23 mouse cellular contexts compared by ENCODE assay signal in genomic region chr12:39801536-39801935, GRCm38 (mm10).
DNase-seq lines count a peak whose midpoint lies in the region; ATAC-seq and TF ChIP-seq lines count a peak whose summit lies in the region.
"Had no signal": no experiment of that assay in that cellular context is flagged by ENCODE, and none has a peak within 500 bp of the region (broad histone marks: within the 10 kb centered on the region; RNA-seq: fewer than 3 reads in every experiment).

No protein-coding gene starts in this region.

- H3K36me3 ChIP-seq in embryonic facial prominence, embryonic 14.5 days (ENCODE audit: control insufficient read depth, insufficient read depth, low read length): no peaks in the 10 kb centered on the region
- no peaks in the 10 kb centered on the region for H3K36me3 ChIP-seq in embryonic facial prominence, embryonic 10.5 days (replicated peaks)
- H3K36me3 ChIP-seq in midbrain, embryonic 12.5 days: no peaks in the 10 kb centered on the region
- H3K36me3 ChIP-seq in midbrain, postnatal 0 days (ENCODE audit: insufficient read depth, low read length): no peaks in the 10 kb centered on the region
- H3K36me3 ChIP-seq in stomach, postnatal 0 days (ENCODE audit: control insufficient read depth, insufficient read depth, low read length): no peaks in the 10 kb centered on the region
- H3K36me3 ChIP-seq: embryonic facial prominence, embryonic 13.5 days; heart, embryonic 10.5 days; heart, embryonic 13.5 days had no signal

- no peaks in the 10 kb centered on the region for H3K27me3 ChIP-seq in embryonic facial prominence, embryonic 14.5 days (replicated peaks; ENCODE audit: control insufficient read depth, insufficient read depth, low read length)
- no peaks in the 10 kb centered on the region for H3K27me3 ChIP-seq in embryonic facial prominence, embryonic 10.5 days (replicated peaks; ENCODE audit: low read depth, poor library complexity, severe bottlenecking)
- H3K27me3 ChIP-seq in midbrain, embryonic 12.5 days: no peaks in the 10 kb centered on the region
- no peaks in the 10 kb centered on the region for H3K27me3 ChIP-seq in midbrain, postnatal 0 days (ENCODE audit: insufficient read depth, low read length)
- no peaks in the 10 kb centered on the region for H3K27me3 ChIP-seq in stomach, postnatal 0 days (ENCODE audit: control insufficient read depth, insufficient read depth, low read length)
- H3K27me3 ChIP-seq: embryonic facial prominence, embryonic 13.5 days; heart, embryonic 13.5 days; Patski had no signal

- no peaks in the 10 kb centered on the region for H3K9me3 ChIP-seq in embryonic facial prominence, embryonic 14.5 days (ENCODE audit: control insufficient read depth, low read length)
- no peaks in the 10 kb centered on the region for H3K9me3 ChIP-seq in embryonic facial prominence, embryonic 10.5 days
- H3K9me3 ChIP-seq in midbrain, embryonic 12.5 days: no peaks in the 10 kb centered on the region
- H3K9me3 ChIP-seq in midbrain, postnatal 0 days (ENCODE audit: low read length): no peaks in the 10 kb centered on the region
- H3K9me3 ChIP-seq in stomach, postnatal 0 days (ENCODE audit: control insufficient read depth, low read length): no peaks in the 10 kb centered on the region
- H3K9me3 ChIP-seq: embryonic facial prominence, embryonic 13.5 days; heart, embryonic 10.5 days; heart, embryonic 13.5 days had no signal

- WGBS in embryonic facial prominence, embryonic 14.5 days: 51% methylated on average over 4 of the region's 4 CpGs
- WGBS in embryonic facial prominence, embryonic 10.5 days: 73% methylated on average over 4 of the region's 4 CpGs
- 71% methylated on average over 4 of the region's 4 CpGs for WGBS in midbrain, embryonic 12.5 days
- WGBS in midbrain, postnatal 0 days: 46% methylated on average over 4 of the region's 4 CpGs
- 25% methylated on average over 4 of the region's 4 CpGs for WGBS in stomach, postnatal 0 days

- no peak overlapping the region for H3K27ac ChIP-seq in embryonic facial prominence, embryonic 14.5 days (replicated peaks; ENCODE audit: low read depth, low read length)
- no peak overlapping the region for H3K27ac ChIP-seq in embryonic facial prominence, embryonic 10.5 days (replicated peaks)
- H3K27ac ChIP-seq in midbrain, embryonic 12.5 days (replicated peaks): no peak overlapping the region
- no peak overlapping the region for H3K27ac ChIP-seq in midbrain, postnatal 0 days (ENCODE audit: low read depth, low read length)
- H3K27ac ChIP-seq in stomach, postnatal 0 days (replicated peaks): no peak overlapping the region
- H3K27ac ChIP-seq: embryonic facial prominence, embryonic 13.5 days; heart, adult 2 months; heart, embryonic 10.5 days; heart, embryonic 13.5 days; hindbrain, embryonic 14.5 days had no signal

- H3K9ac ChIP-seq in embryonic facial prominence, embryonic 14.5 days (ENCODE audit: low read depth, low read length): no peak overlapping the region
- no peak overlapping the region for H3K9ac ChIP-seq in midbrain, embryonic 12.5 days (replicated peaks)
- no peak overlapping the region for H3K9ac ChIP-seq in midbrain, postnatal 0 days (replicated peaks; ENCODE audit: low read length, poor library complexity, severe bottlenecking)
- H3K9ac ChIP-seq in stomach, postnatal 0 days (ENCODE audit: low read length): no peak overlapping the region
- H3K9ac ChIP-seq: embryonic facial prominence, embryonic 13.5 days; heart, embryonic 13.5 days; hindbrain, embryonic 14.5 days had no signal

- no peaks in the 10 kb centered on the region for H3K4me1 ChIP-seq in embryonic facial prominence, embryonic 14.5 days (ENCODE audit: control insufficient read depth, insufficient read depth, low read length)
- no peaks in the 10 kb centered on the region for H3K4me1 ChIP-seq in embryonic facial prominence, embryonic 10.5 days
- peaks cover 3% of the 10 kb centered on the region; the same call in 1 of the 2 replicates for H3K4me1 ChIP-seq in midbrain, embryonic 12.5 days
- H3K4me1 ChIP-seq in midbrain, postnatal 0 days (ENCODE audit: insufficient read depth, low read length): no peaks in the 10 kb centered on the region
- no peaks in the 10 kb centered on the region for H3K4me1 ChIP-seq in stomach, postnatal 0 days (replicated peaks; ENCODE audit: control insufficient read depth, insufficient read depth)
- H3K4me1 ChIP-seq: embryonic facial prominence, embryonic 13.5 days; heart, embryonic 10.5 days; heart, embryonic 13.5 days had no signal

- H3K4me3 ChIP-seq in embryonic facial prominence, embryonic 14.5 days (ENCODE audit: low read depth, low read length): no peak overlapping the region
- H3K4me3 ChIP-seq in embryonic facial prominence, embryonic 10.5 days: no peak overlapping the region
- H3K4me3 ChIP-seq in midbrain, embryonic 12.5 days: no peak overlapping the region
- H3K4me3 ChIP-seq in midbrain, postnatal 0 days (ENCODE audit: low read depth, low read length): no peak overlapping the region
- no peak overlapping the region for H3K4me3 ChIP-seq in stomach, postnatal 0 days (ENCODE audit: low read depth, low read length)
- H3K4me3 ChIP-seq: embryonic facial prominence, embryonic 13.5 days; heart, adult 2 months; heart, embryonic 10.5 days; heart, embryonic 13.5 days had no signal

- no peak for ATAC-seq in embryonic facial prominence, embryonic 14.5 days (ENCODE audit: low read depth)
- peak; percentile 9; the same call in 1 of the 2 replicates for ATAC-seq in midbrain, embryonic 12.5 days (ENCODE audit: low FRiP score, low read depth)
- no peak for ATAC-seq in midbrain, postnatal 0 days (ENCODE audit: low FRiP score)
- ATAC-seq in stomach, postnatal 0 days (ENCODE audit: low FRiP score, low TSS enrichment): no peak
- ATAC-seq: forebrain, embryonic 14.5 days; Patski had no signal

- H3K4me2 ChIP-seq in embryonic facial prominence, embryonic 14.5 days (ENCODE audit: low read depth, low read length): no peak overlapping the region
- H3K4me2 ChIP-seq in midbrain, embryonic 12.5 days (replicated peaks): no peak overlapping the region
- no peak overlapping the region for H3K4me2 ChIP-seq in midbrain, postnatal 0 days (ENCODE audit: low read depth, low read length, poor library complexity, severe bottlenecking)
- H3K4me2 ChIP-seq in stomach, postnatal 0 days (replicated peaks; ENCODE audit: low read depth): no peak overlapping the region
- H3K4me2 ChIP-seq: embryonic facial prominence, embryonic 13.5 days; heart, embryonic 13.5 days; hindbrain, embryonic 14.5 days had no signal

- no peak; the same call in 1 of the 2 replicates for TF ChIP-seq CTCF in midbrain, postnatal 0 days (IDR thresholded peaks at IDR 0.05)
- TF ChIP-seq CTCF in brain, embryonic 14.5 days (IDR thresholded peaks at IDR 0.05; ENCODE audit: borderline replicate concordance, extremely low read depth, insufficient read depth, insufficient read length): no peak
- TF ChIP-seq CTCF in stomach, postnatal 0 days (IDR thresholded peaks at IDR 0.05; ENCODE audit: low read depth): 0 out of 2 replicates have a peak, but pooled peaks have one; percentile 12

- peak; percentile 51 for DNase-seq in embryonic facial prominence, embryonic 14.5 days (ENCODE audit: low spot score)
- no peak for DNase-seq in embryonic facial prominence, embryonic 10.5 days (ENCODE audit: low spot score)
- no peak for DNase-seq in midbrain, postnatal 0 days (ENCODE audit: low spot score)
- peak; percentile 30 for DNase-seq in brain, embryonic 14.5 days (ENCODE audit: low read depth)
- DNase-seq in stomach, postnatal 0 days (ENCODE audit: low spot score): no peak
- DNase-seq in spleen, postnatal 10 days (ENCODE audit: low spot score in 2 of 2): no peak
- DNase-seq: adrenal gland, postnatal 10 days; adrenal gland, postnatal 36 days; cerebellum, adult 11 months; cerebellum, adult 2 months; cerebellum, adult 9-11 months; cerebellum, postnatal 25 days; gastrocnemius, postnatal 25 days; heart, adult 2 months; heart, postnatal 14 days; heart, postnatal 4 days had no signal

- TF ChIP-seq EP300 in stomach, postnatal 0 days (optimal IDR thresholded peaks at IDR 0.05): no peak

- TF ChIP-seq POLR2A in brain, embryonic 14.5 days (IDR thresholded peaks at IDR 0.05; ENCODE audit: borderline replicate concordance, extremely low read depth, insufficient read depth, insufficient read length, poor library complexity, severe bottlenecking): no peak

Comparison
In these comparisons a context has a peak if more than half of its experiments do, and no peak if none do; other contexts are left out.
1. DNase-seq: peak in embryonic facial prominence, embryonic 14.5 days (single experiment) and brain, embryonic 14.5 days (single experiment); none in embryonic facial prominence, embryonic 10.5 days (single experiment), midbrain, postnatal 0 days (single experiment), stomach, postnatal 0 days (single experiment) and spleen, postnatal 10 days (0 of 2).